Mouse (Mus musculus) ES-Bruce4 (cell line): ENCODE results near the gene Pros1.

Experiments used
- CTCF ChIP-seq: IDR thresholded peaks from one replicate; pipeline ENCODE4 v1.8.1; 2011; ENCODE audit warnings: low read depth, low read length
- EP300 ChIP-seq: IDR thresholded peaks from 2 replicates; pipeline ENCODE4 v1.6.1; 2011; ENCODE audit warnings: low read depth, low read length; ENCODE audit not compliant: insufficient read depth

GRCm38 (mm10) chr16:62971673-62972332, 117.7 kb downstream of the Pros1 start:
- no peak for TF ChIP-seq EP300
- no peak for TF ChIP-seq CTCF
